Mouse (Mus musculus): ENCODE results near the gene Nif3l1. TPM values are rescaled to one million over a fixed set of nuclear protein-coding genes. Genes with fewer than 3 reads are reported as not detected.

Gene Nif3l1
- 43.0 and 43.3 TPM in 2 replicates for polyA plus RNA-seq (2011; ENCODE audit: insufficient read depth, insufficient read length, low read depth, missing spikeins)

GRCm38 (mm10) chr1:58445143-58445722 lies at the start of gene Nif3l1, which contains the start of gene Ppil3:
Gene Nif3l1, plus strand, starts transcription at chr1:58445151.
Gene Ppil3, minus strand, starts transcription at chr1:58445486.
- peak within 1 kb of the TSS; percentile 66 for H3K9ac ChIP-seq (ENCODE audit: low read depth, poor library complexity, severe bottlenecking)
- no peaks in the 10 kb centered on the region for H3K27me3 ChIP-seq (ENCODE audit: control insufficient read depth, insufficient read depth, low read length, poor library complexity, severe bottlenecking)
- peak; percentile 45 for TF ChIP-seq POLR2A (IDR thresholded peaks at IDR 0.05; ENCODE audit: insufficient read depth, low read length)
- TF ChIP-seq EP300 (IDR thresholded peaks at IDR 0.05; ENCODE audit: insufficient read depth, low read depth, low read length), result no peak
- H3K4me3 ChIP-seq (ENCODE audit: low read depth, low read length), result peak within 1 kb of the TSS; percentile 95
- peaks cover 7% of the 10 kb centered on the region for H3K36me3 ChIP-seq (ENCODE audit: control insufficient read depth, insufficient read depth, low read length, poor library complexity, severe bottlenecking)
- H3K4me1 ChIP-seq (ENCODE audit: control insufficient read depth, insufficient read depth, low read length), result no peaks in the 10 kb centered on the region
- peak within 1 kb of the TSS; percentile 66; the same call in 1 of the 2 replicates for H3K27ac ChIP-seq (ENCODE audit: insufficient read depth, low read length)
- no peaks in the 10 kb centered on the region for H3K9me3 ChIP-seq (replicated peaks; ENCODE audit: control insufficient read depth, insufficient read depth, low read length, poor library complexity, severe bottlenecking)

- no peak for TF ChIP-seq EP300 (IDR thresholded peaks at IDR 0.05; ENCODE audit: insufficient read depth, low read depth, low read length)
- no peaks in the 10 kb centered on the region for H3K4me1 ChIP-seq (ENCODE audit: control insufficient read depth, insufficient read depth, low read length)
- H3K27ac ChIP-seq (ENCODE audit: insufficient read depth, low read length), result no peak overlapping the region
- no peak overlapping the region for H3K9ac ChIP-seq (ENCODE audit: low read depth, poor library complexity, severe bottlenecking)
- H3K27me3 ChIP-seq (ENCODE audit: control insufficient read depth, insufficient read depth, low read length, poor library complexity, severe bottlenecking), result no peaks in the 10 kb centered on the region
- H3K4me3 ChIP-seq (ENCODE audit: low read depth, low read length), result no peak overlapping the region
- H3K36me3 ChIP-seq (ENCODE audit: control insufficient read depth, insufficient read depth, low read length, poor library complexity, severe bottlenecking), result peaks cover 57% of the 10 kb centered on the region
- H3K9me3 ChIP-seq (replicated peaks; ENCODE audit: control insufficient read depth, insufficient read depth, low read length, poor library complexity, severe bottlenecking), result no peaks in the 10 kb centered on the region
Observed at GRCm38 (mm10) chr1:58395341-58395740, 49.6 kb upstream of the Nif3l1 start.

DNA sequence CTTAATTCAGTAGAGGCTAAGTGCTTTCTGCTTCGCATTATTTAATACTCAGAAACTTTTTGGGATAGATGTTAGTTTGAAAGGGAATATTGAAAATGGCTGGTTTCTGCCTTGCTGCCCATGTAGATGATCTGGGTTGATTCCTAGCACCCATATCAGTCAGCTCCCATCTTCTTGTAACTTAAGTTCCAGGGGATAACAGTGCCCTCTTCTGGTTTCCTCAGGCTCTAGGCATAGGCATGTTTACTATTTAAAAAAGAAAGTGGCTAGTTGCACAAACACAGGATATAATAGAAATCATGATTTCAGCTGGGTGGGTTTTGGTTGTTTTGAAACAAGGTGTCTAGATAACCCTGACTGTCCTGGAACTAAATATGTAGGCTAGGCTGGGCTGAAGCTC lies 48.8 kb upstream of the Nif3l1 start:
- Histone ChIP-seq H3K27me3 (ENCODE audit: control insufficient read depth, insufficient read depth, low read length, poor library complexity, severe bottlenecking) (no peaks in the 10 kb centered on the region), H3K4me3 (ENCODE audit: low read depth, low read length) (no peak overlapping the region), H3K4me1 (ENCODE audit: control insufficient read depth, insufficient read depth, low read length) (no peaks in the 10 kb centered on the region), H3K9me3 (replicated peaks; ENCODE audit: control insufficient read depth, insufficient read depth, low read length, poor library complexity, severe bottlenecking) (no peaks in the 10 kb centered on the region), H3K9ac (ENCODE audit: low read depth, poor library complexity, severe bottlenecking) (no peak overlapping the region), H3K36me3 (ENCODE audit: control insufficient read depth, insufficient read depth, low read length, poor library complexity, severe bottlenecking) (peaks cover 65% of the 10 kb centered on the region), H3K27ac (ENCODE audit: insufficient read depth, low read length) (no peak overlapping the region)
- TF ChIP-seq CTCF (IDR thresholded peaks at IDR 0.05; ENCODE audit: low read depth, low read length) (no peak), EP300 (IDR thresholded peaks at IDR 0.05; ENCODE audit: insufficient read depth, low read depth, low read length) (no peak), POLR2A (IDR thresholded peaks at IDR 0.05; ENCODE audit: insufficient read depth, low read length) (no peak)

DNA sequence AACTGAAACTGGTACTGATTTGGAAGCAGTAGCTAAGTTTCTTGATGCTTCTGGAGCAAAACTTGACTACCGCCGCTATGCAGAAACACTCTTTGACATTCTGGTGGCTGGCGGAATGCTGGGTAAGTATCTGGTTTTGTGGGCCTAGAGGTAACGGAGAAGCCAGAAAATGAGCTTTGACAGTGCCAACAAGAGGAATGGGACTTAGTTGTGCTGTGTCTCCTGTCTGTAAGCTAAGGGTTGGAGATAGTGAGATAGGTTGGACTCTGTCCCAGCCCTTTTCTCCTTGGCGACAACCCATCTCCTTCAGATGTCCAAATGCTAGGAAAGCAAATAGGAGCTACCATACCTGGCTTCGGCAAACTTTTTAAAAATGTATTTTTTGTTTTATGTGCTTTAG lies 47.2 kb upstream of the Nif3l1 start:
- no peak overlapping the region for H3K4me3 ChIP-seq (ENCODE audit: low read depth, low read length)
- H3K27me3 ChIP-seq (ENCODE audit: control insufficient read depth, insufficient read depth, low read length, poor library complexity, severe bottlenecking), result no peaks in the 10 kb centered on the region
- H3K9me3 ChIP-seq (replicated peaks; ENCODE audit: control insufficient read depth, insufficient read depth, low read length, poor library complexity, severe bottlenecking), result no peaks in the 10 kb centered on the region
- no peak overlapping the region for H3K9ac ChIP-seq (ENCODE audit: low read depth, poor library complexity, severe bottlenecking)
- TF ChIP-seq POLR2A (IDR thresholded peaks at IDR 0.05; ENCODE audit: insufficient read depth, low read length) (no peak), CTCF (IDR thresholded peaks at IDR 0.05; ENCODE audit: low read depth, low read length) (no peak), EP300 (IDR thresholded peaks at IDR 0.05; ENCODE audit: insufficient read depth, low read depth, low read length) (no peak)
- H3K4me1 ChIP-seq (ENCODE audit: control insufficient read depth, insufficient read depth, low read length), result no peaks in the 10 kb centered on the region
- no peak overlapping the region for H3K27ac ChIP-seq (ENCODE audit: insufficient read depth, low read length)
- H3K36me3 ChIP-seq (ENCODE audit: control insufficient read depth, insufficient read depth, low read length, poor library complexity, severe bottlenecking), result peaks cover 77% of the 10 kb centered on the region

DNA sequence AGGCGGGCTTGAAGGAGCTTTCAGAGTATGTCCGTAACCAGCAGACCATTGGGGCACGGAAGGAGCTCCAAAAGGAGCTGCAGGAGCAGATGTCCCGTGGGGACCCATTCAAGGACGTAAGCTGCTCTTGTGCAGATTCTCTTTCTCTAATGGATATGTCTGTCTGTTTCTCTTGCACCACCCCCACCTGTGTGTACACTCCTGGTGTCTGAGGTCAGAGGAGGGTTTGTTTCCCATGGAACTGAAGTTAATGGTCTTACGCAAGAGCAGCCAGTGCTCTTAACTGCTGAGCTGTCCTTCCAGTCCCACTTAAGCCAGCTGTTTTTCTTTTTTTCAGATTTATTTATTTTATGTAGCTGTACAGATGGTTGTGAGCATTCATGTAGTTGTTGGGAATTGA lies 43.6 kb upstream of the Nif3l1 start:
- H3K4me1 ChIP-seq (ENCODE audit: control insufficient read depth, insufficient read depth, low read length), result no peaks in the 10 kb centered on the region
- H3K27me3 ChIP-seq (ENCODE audit: control insufficient read depth, insufficient read depth, low read length, poor library complexity, severe bottlenecking), result no peaks in the 10 kb centered on the region
- no peak for TF ChIP-seq POLR2A (IDR thresholded peaks at IDR 0.05; ENCODE audit: insufficient read depth, low read length)
- no peak for TF ChIP-seq EP300 (IDR thresholded peaks at IDR 0.05; ENCODE audit: insufficient read depth, low read depth, low read length)
- TF ChIP-seq CTCF (IDR thresholded peaks at IDR 0.05; ENCODE audit: low read depth, low read length), result no peak

GRCm38 (mm10) chr1:58403745-58404144 lies 41.2 kb upstream of the Nif3l1 start:
- H3K4me1 ChIP-seq (ENCODE audit: control insufficient read depth, insufficient read depth, low read length), result no peaks in the 10 kb centered on the region
- H3K36me3 ChIP-seq (ENCODE audit: control insufficient read depth, insufficient read depth, low read length, poor library complexity, severe bottlenecking), result peaks cover 64% of the 10 kb centered on the region
- no peaks in the 10 kb centered on the region for H3K9me3 ChIP-seq (replicated peaks; ENCODE audit: control insufficient read depth, insufficient read depth, low read length, poor library complexity, severe bottlenecking)
- no peak for TF ChIP-seq EP300 (IDR thresholded peaks at IDR 0.05; ENCODE audit: insufficient read depth, low read depth, low read length)
- TF ChIP-seq POLR2A (IDR thresholded peaks at IDR 0.05; ENCODE audit: insufficient read depth, low read length), result no peak
- no peak for TF ChIP-seq CTCF (IDR thresholded peaks at IDR 0.05; ENCODE audit: low read depth, low read length)
- no peaks in the 10 kb centered on the region for H3K27me3 ChIP-seq (ENCODE audit: control insufficient read depth, insufficient read depth, low read length, poor library complexity, severe bottlenecking)
- no peak overlapping the region for H3K4me3 ChIP-seq (ENCODE audit: low read depth, low read length)
- H3K9ac ChIP-seq (ENCODE audit: low read depth, poor library complexity, severe bottlenecking), result no peak overlapping the region
- H3K27ac ChIP-seq (ENCODE audit: insufficient read depth, low read length), result no peak overlapping the region; the same call in 1 of the 2 replicates

More for the DNA sequence above, 43.6 kb upstream of the Nif3l1 start:
- peak overlapping the region; percentile 44; the same call in 1 of the 2 replicates for H3K27ac ChIP-seq (ENCODE audit: insufficient read depth, low read length)
- H3K9ac ChIP-seq (ENCODE audit: low read depth, poor library complexity, severe bottlenecking), result no peak overlapping the region
- H3K9me3 ChIP-seq (replicated peaks; ENCODE audit: control insufficient read depth, insufficient read depth, low read length, poor library complexity, severe bottlenecking), result no peaks in the 10 kb centered on the region
- no peak overlapping the region for H3K4me3 ChIP-seq (ENCODE audit: low read depth, low read length)
- peaks cover 84% of the 10 kb centered on the region for H3K36me3 ChIP-seq (ENCODE audit: control insufficient read depth, insufficient read depth, low read length, poor library complexity, severe bottlenecking)
